Mouse (Mus musculus) stomach, postnatal 0 days (tissue): Measurements from ENCODE around the gene Inf2. TPM values are rescaled to one million over a fixed set of nuclear protein-coding genes. Genes with fewer than 3 reads are reported as not detected.

ENCODE experiments used
- ATAC-seq: fragments of 200-750 bp; cut with Nextera tagmentation; 2 replicates; pipeline ENCODE4 v1.8.0; 2017; ENCODE audit not compliant: low FRiP score, low TSS enrichment
- DNase-seq: peaks from one replicate; pipeline ENCODE4 v3.0.0-alpha.2; 2016; ENCODE audit warnings: low spot score
- H3K27ac ChIP-seq: fragments of 300-500 bp; sonication (generic); replicated peaks from 2 replicates; pipeline ENCODE4 v1.5.1; 2014; ENCODE audit warnings: mild to moderate bottlenecking, control low read depth
- H3K27me3 ChIP-seq: fragments of 300-500 bp; sonication (generic); 2 replicates; pipeline ENCODE4 v1.6.1; 2014; ENCODE audit warnings: low read length; ENCODE audit not compliant: control insufficient read depth, insufficient read depth
- H3K36me3 ChIP-seq: fragments of 300-500 bp; sonication (generic); 2 replicates; pipeline ENCODE4 v1.6.1; 2014; ENCODE audit warnings: low read length, mixed read lengths; ENCODE audit not compliant: control insufficient read depth, insufficient read depth
- H3K4me1 ChIP-seq: fragments of 300-500 bp; sonication (generic); replicated peaks from 2 replicates; pipeline ENCODE4 v1.6.1; 2014; ENCODE audit warnings: antibody characterized with exemption; ENCODE audit not compliant: control insufficient read depth, insufficient read depth
- H3K4me2 ChIP-seq: fragments of 300-500 bp; sonication (generic); replicated peaks from 2 replicates; pipeline ENCODE4 v1.6.1; 2014; ENCODE audit warnings: low read depth, mild to moderate bottlenecking, control low read depth, moderate library complexity
- H3K4me3 ChIP-seq: fragments of 300-500 bp; sonication (generic); 2 replicates; pipeline ENCODE4 v1.5.1; 2014; ENCODE audit warnings: low read depth, low read length, control low read depth
- H3K9ac ChIP-seq: fragments of 300-500 bp; sonication (generic); 2 replicates; pipeline ENCODE4 v1.6.1; 2014; ENCODE audit warnings: mild to moderate bottlenecking, low read length, control low read depth, mixed read lengths
- H3K9me3 ChIP-seq: fragments of 300-500 bp; sonication (generic); 2 replicates; pipeline ENCODE4 v1.6.1; 2016; ENCODE audit warnings: low read length; ENCODE audit not compliant: control insufficient read depth
- CTCF ChIP-seq: IDR thresholded peaks from 2 replicates; pipeline ENCODE4 v1.5.1; 2016; ENCODE audit warnings: antibody characterized with exemption, low read depth, mild to moderate bottlenecking, moderate library complexity
- EP300 ChIP-seq: optimal IDR thresholded peaks from 2 replicates; pipeline ENCODE3; 2016; ENCODE audit warnings: antibody characterized with exemption
- WGBS: fragments of 180-500 bp; shearing (Covaris S2); extraction: QIAGEN DNeasy Blood & Tissue Kit; methylation state at CpG from one replicate; pipeline ENCODE4 v1.1.7; 2014; 5-methylcytosine and 5-hydroxymethylcytosine counted together
- polyA plus RNA-seq: library from polyadenylated mRNA; unstranded; fragments of >200 nt; fragmentation: Nextera tagmentation; extraction: Ambion mirVana; gene quantifications from 2 replicates; pipeline ENCODE4 v1.2.1, GENCODE M21; 2015

The Inf2 gene
- polyA plus RNA-seq, 1 experiment from 2014 or later = 1.5 TPM

DNA sequence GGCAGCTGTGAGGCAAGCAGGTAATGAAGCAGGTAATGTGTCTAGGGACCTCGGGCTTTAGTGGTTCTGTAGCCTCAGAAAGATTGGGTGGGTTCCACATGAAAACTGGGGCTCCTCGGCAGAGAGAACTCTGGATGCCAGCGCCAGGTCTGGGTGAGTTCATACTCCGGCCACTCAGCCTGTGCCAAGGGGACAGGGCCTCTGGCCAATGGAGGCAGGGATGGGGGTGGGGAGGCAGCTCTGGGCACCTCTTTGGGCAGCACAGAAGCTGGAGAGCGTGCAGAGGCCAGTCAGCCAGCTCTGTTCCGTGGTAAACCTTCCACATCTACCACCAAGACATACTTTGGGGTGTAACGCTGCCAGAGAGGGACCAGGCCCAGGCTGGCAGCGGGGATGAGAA is 9.0 kb downstream of the Inf2 start:
- H3K27me3 ChIP-seq = no peaks in the 10 kb centered on the region
- no peaks in the 10 kb centered on the region for H3K9me3 ChIP-seq
- H3K4me1 ChIP-seq = peaks cover 5% of the 10 kb centered on the region; the same call in 1 of the 2 replicates
- no peak overlapping the region for H3K4me3 ChIP-seq
- H3K27ac ChIP-seq = no peak overlapping the region
- DNase-seq (no peak), ATAC-seq (no peak)
- no peak overlapping the region for H3K9ac ChIP-seq
- 89% methylated on average over 8 of the region's 8 CpGs for WGBS
- TF ChIP-seq CTCF (no peak), EP300 (no peak)
- H3K4me2 ChIP-seq = no peak overlapping the region
- 0 out of 2 replicates have a peak, but pooled peaks cover 2% of the 10 kb centered on the region for H3K36me3 ChIP-seq

DNA sequence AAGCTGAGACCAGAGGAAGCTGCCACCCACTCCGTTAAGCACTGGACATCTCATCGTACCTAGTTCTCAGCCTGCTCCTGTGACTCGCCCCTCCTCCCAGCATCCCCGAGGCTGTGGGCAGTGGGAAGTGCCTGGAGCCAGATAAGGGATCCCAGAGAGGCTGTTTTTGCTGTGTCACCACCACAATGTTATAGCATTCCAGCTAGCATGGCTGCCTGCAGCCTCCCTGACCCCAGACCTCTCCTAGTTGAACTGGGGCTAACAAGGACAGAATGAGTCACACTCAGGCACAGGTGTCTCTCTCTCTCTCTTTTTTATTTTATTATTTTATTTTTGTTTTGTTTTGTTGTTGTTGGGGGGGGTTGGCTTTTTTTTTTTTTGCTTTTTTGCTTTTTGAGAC is 10.6 kb downstream of the Inf2 start:
- H3K4me1 ChIP-seq = peaks cover 5% of the 10 kb centered on the region; the same call in 1 of the 2 replicates
- H3K4me2 ChIP-seq = no peak overlapping the region
- ATAC-seq (no peak), DNase-seq (no peak)
- no peak overlapping the region for H3K4me3 ChIP-seq
- no peak overlapping the region for H3K27ac ChIP-seq
- H3K27me3 ChIP-seq = no peaks in the 10 kb centered on the region
- H3K36me3 ChIP-seq = peaks cover 2% of the 10 kb centered on the region; the same call in 1 of the 2 replicates
- TF ChIP-seq CTCF = no peak
- no peak for TF ChIP-seq EP300
- no peaks in the 10 kb centered on the region for H3K9me3 ChIP-seq
- 45% methylated on average over 4 of the region's 4 CpGs for WGBS
- no peak overlapping the region for H3K9ac ChIP-seq

DNA sequence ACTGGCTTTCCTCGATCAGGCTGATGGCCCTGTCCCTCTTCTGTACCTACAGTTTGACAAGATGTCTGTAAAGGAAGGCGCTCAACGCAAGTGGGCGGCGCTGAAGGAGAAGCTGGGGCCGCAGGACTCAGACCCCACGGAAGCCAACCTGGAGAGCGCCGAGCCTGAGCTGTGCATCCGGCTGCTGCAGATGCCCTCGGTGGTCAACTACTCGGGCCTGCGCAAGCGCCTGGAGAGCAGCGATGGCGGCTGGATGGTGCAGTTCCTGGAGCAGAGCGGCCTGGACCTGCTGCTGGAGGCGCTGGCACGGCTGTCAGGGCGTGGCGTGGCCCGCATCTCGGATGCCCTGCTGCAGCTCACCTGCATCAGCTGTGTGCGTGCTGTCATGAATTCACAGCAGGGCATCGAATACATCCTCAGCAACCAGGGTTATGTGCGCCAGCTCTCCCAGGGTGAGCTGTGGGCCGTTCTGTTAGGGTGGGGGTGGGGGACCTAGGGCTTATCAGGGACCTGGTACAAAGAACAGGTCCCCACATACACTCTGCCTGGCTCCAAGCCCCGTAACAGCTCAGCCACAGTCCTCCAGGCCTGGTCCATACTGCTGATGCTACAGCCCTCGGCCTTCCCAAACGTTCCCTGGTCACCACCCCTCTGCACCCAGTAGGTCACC is 11.5 kb downstream of the Inf2 start:
- no peak overlapping the region for H3K4me2 ChIP-seq
- H3K4me3 ChIP-seq = no peak overlapping the region
- 79% methylated on average over 30 of the region's 30 CpGs for WGBS
- ATAC-seq (no peak), DNase-seq (no peak)
- H3K4me1 ChIP-seq = peaks cover 2% of the 10 kb centered on the region; the same call in 1 of the 2 replicates
- H3K36me3 ChIP-seq = peaks cover 2% of the 10 kb centered on the region; the same call in 1 of the 2 replicates
- no peak overlapping the region for H3K9ac ChIP-seq
- no peak overlapping the region for H3K27ac ChIP-seq
- no peaks in the 10 kb centered on the region for H3K9me3 ChIP-seq
- H3K27me3 ChIP-seq = no peaks in the 10 kb centered on the region
- no peak for TF ChIP-seq EP300
- no peak for TF ChIP-seq CTCF

DNA sequence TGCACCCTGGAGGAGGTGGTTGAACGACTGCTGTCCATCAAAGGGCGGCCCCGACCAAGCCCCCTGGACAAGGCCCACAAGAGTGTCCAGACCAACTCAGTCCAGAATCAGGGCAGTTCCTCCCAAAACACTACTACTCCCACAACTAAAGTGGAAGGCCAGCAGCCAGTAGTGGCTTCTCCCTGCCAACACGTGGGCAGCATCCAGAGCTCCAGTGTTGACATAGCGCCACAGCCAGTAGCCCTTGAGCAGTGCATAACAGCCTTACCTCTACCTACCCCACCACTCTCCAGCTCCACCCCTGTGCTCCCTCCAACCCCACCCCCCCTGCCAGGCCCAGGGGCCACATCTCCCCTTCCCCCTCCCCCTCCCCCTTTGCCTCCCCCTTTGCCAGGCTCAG is 15.4 kb downstream of the Inf2 start:
- H3K4me1 ChIP-seq = no peaks in the 10 kb centered on the region
- ATAC-seq (no peak), DNase-seq (no peak)
- 84% methylated on average over 5 of the region's 5 CpGs for WGBS
- H3K36me3 ChIP-seq = peaks cover 2% of the 10 kb centered on the region; the same call in 1 of the 2 replicates
- H3K4me2 ChIP-seq = no peak overlapping the region
- H3K27ac ChIP-seq = no peak overlapping the region
- no peak overlapping the region for H3K9ac ChIP-seq
- H3K9me3 ChIP-seq = no peaks in the 10 kb centered on the region
- H3K4me3 ChIP-seq = no peak overlapping the region
- TF ChIP-seq EP300 = no peak
- TF ChIP-seq CTCF = no peak
- H3K27me3 ChIP-seq = no peaks in the 10 kb centered on the region

DNA sequence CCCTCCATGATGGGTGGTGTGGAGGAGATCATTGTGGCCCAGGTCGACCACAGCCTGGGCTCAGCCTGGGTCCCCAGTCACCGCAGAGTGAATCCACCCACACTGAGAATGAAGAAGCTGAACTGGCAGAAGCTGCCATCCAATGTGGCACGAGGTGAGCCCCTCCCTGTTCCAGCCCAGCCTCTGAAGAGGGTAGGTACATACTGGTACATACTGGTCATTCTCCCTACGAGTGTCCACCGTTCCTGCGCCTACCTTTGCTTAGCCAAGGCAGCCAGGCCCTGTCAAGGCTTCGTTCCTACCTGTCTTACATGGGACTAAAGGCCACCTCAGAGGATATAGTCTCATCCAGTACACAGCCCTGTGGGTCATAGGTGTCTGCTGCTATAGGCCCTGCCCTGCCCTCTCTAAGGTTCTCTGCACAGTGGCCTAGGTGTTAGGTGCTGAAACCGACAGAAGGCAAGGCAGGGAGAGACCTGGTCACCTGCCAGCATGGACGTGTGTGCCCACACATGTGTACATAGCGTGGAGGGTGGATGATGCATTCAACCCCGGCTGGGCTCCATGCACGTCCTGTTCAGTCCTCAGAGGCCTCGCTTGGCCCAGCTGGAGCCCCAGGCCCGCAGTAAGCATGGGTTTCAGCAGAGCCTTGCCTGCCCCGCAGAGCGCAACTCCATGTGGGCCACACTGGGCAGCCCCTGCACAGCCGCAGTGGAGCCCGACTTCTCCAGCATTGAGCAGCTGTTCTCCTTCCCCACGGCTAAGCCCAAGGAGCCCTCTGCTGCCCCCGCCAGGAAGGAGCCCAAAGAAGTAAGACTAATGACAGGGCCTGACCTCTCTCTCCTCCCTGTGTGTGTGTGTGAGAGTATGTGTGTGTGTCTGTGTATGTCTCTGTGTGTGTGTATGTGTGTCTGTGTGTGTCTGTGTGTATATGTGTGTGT is 16.4 kb downstream of the Inf2 start:
- H3K4me3 ChIP-seq = no peak overlapping the region
- TF ChIP-seq CTCF (peak; percentile 63), EP300 (no peak)
- H3K9me3 ChIP-seq = no peaks in the 10 kb centered on the region
- peaks cover 2% of the 10 kb centered on the region; the same call in 1 of the 2 replicates for H3K36me3 ChIP-seq
- H3K4me2 ChIP-seq = no peak overlapping the region
- H3K27me3 ChIP-seq = no peaks in the 10 kb centered on the region
- no peak overlapping the region for H3K27ac ChIP-seq
- H3K9ac ChIP-seq = no peak overlapping the region
- 62% methylated on average over 20 of the region's 20 CpGs for whole genome bisulfite sequencing
- no peaks in the 10 kb centered on the region for H3K4me1 ChIP-seq
- DNase-seq = peak; percentile 53
- peak; percentile 53 for ATAC-seq
